Mouse (Mus musculus): ENCODE measurements around the gene Hira. TPM values are rescaled to one million over a fixed set of nuclear protein-coding genes. Genes with fewer than 3 reads are reported as not detected.
"Not testable (repeated sequence)": the region's sequence is repeated elsewhere in the genome, so short reads cannot be mapped to it uniquely, and the experiment has no call there.

The Hira gene
- total and polyA plus RNA-seq, 2 experiments from 2014 or later: 6.7 to 19.0 TPM

DNA sequence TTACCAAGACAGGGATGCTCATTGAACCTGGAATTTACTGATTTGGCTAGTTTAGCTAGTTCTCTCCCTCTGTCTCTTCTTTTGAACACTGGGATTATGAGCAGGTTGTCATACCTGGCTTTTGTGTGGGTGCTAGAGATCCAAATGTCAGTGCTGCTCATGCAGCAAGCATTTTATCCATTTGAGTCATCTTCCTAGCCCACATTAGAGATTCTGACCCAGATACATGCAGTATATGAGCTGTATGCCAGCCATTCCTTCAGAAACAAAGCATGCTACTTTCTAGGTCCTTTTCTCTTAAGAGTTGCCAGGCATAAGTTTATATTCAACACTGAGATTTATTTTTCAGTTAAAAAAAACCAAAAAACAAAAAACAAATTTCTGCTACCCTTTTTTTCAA, 76.0 kb downstream of the Hira start:
- Histone ChIP-seq H3K9ac (replicated peaks; ENCODE audit: low read depth, low read length) (no peak overlapping the region), H3K4me2 (ENCODE audit: low read depth, low read length) (no peak overlapping the region), H3K27me3 (ENCODE audit: control insufficient read depth, insufficient read depth, low read length) (no peaks in the 10 kb centered on the region), H3K36me3 (replicated peaks; ENCODE audit: control insufficient read depth, insufficient read depth, low read length) (peaks cover 92% of the 10 kb centered on the region), H3K27ac (ENCODE audit: low read depth) (no peak overlapping the region), H3K9me3 (replicated peaks; ENCODE audit: control insufficient read depth, low read length) (no peaks in the 10 kb centered on the region), H3K4me1 (ENCODE audit: control insufficient read depth, insufficient read depth) (no peaks in the 10 kb centered on the region), H3K4me3 (ENCODE audit: low read depth, low read length) (no peak overlapping the region)
- DNase-seq (ENCODE audit: low spot score) (no peak), ATAC-seq (ENCODE audit: insufficient read depth, low read depth) (no peak)
- TF ChIP-seq EP300 (IDR thresholded peaks at IDR 0.05; ENCODE audit: low read depth) (no peak), CTCF (IDR thresholded peaks at IDR 0.05; ENCODE audit: low read depth) (no peak)

DNA sequence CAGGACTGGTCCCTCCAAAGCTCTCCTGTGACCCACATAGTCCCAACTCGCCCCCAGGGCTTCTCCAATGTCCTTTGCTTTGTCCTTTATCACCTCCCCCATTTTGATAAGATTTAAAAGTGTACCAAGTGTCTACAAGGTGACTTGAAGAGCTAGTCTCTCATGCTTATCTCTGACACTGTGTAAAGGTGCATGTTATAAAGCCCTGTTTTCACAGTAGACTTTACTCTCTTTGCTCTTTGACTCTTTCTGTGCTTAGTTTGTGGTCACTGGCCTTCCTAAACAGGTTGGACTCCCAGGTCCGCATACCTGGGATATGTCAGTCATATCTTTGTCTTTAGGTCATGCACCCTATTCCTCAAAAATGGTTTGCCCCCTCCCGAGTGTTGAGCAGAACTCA, 78.2 kb downstream of the Hira start:
- 66% methylated on average over 3 of the region's 3 CpGs for WGBS
- peaks cover 75% of the 10 kb centered on the region for H3K36me3 ChIP-seq (replicated peaks; ENCODE audit: control insufficient read depth, insufficient read depth, low read length)

DNA sequence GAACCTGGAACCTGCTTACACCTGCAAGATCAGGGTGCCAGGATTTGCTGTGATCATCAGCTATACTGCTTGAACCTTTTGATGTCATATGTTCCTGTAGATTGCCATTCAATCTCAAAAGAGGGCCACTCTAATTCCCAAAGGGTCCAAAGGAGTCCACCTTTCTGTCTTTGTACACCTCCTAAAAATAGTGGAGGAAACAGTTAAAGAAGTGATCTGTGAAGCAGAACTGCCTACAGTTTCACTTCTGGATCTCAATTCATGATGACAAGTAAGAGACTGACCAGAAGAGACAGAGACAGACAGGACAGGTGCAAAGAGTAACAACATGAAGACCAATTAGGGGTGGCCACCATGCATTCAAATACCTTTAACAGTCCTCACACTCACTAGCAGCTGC, 86.6 kb downstream of the Hira start:
- H3K4me3 ChIP-seq (ENCODE audit: low read depth, low read length): no peak overlapping the region
- H3K27me3 ChIP-seq (ENCODE audit: control insufficient read depth, insufficient read depth, low read length): no peaks in the 10 kb centered on the region
- H3K9ac ChIP-seq (replicated peaks; ENCODE audit: low read depth, low read length): no peak overlapping the region
- H3K27ac ChIP-seq (ENCODE audit: low read depth): no peak overlapping the region
- 0 out of 2 replicates have a peak, but pooled peaks cover 5% of the 10 kb centered on the region for H3K9me3 ChIP-seq (replicated peaks; ENCODE audit: control insufficient read depth, low read length)
- DNase-seq (ENCODE audit: low spot score) (no peak), ATAC-seq (ENCODE audit: insufficient read depth, low read depth) (no peak)
- no peak overlapping the region for H3K4me2 ChIP-seq (ENCODE audit: low read depth, low read length)
- TF ChIP-seq EP300 (IDR thresholded peaks at IDR 0.05; ENCODE audit: low read depth) (no peak), CTCF (IDR thresholded peaks at IDR 0.05; ENCODE audit: low read depth) (no peak)
- H3K4me1 ChIP-seq (ENCODE audit: control insufficient read depth, insufficient read depth): no peaks in the 10 kb centered on the region
- H3K36me3 ChIP-seq (replicated peaks; ENCODE audit: control insufficient read depth, insufficient read depth, low read length): peaks cover 59% of the 10 kb centered on the region

More for the DNA sequence above, 78.2 kb downstream of the Hira start:
- no peak overlapping the region for H3K27ac ChIP-seq (ENCODE audit: low read depth)
- H3K9me3 ChIP-seq (replicated peaks; ENCODE audit: control insufficient read depth, low read length): no peaks in the 10 kb centered on the region
- no peak for ATAC-seq (ENCODE audit: insufficient read depth, low read depth)
- no peak overlapping the region for H3K9ac ChIP-seq (replicated peaks; ENCODE audit: low read depth, low read length)
- H3K4me2 ChIP-seq (ENCODE audit: low read depth, low read length): no peak overlapping the region
- DNase-seq (ENCODE audit: low spot score): no peak
- no peak overlapping the region for H3K4me3 ChIP-seq (ENCODE audit: low read depth, low read length)
- no peak for TF ChIP-seq CTCF (IDR thresholded peaks at IDR 0.05; ENCODE audit: low read depth)
- TF ChIP-seq EP300 (IDR thresholded peaks at IDR 0.05; ENCODE audit: low read depth): no peak
- H3K27me3 ChIP-seq (ENCODE audit: control insufficient read depth, insufficient read depth, low read length): no peaks in the 10 kb centered on the region
- H3K4me1 ChIP-seq (ENCODE audit: control insufficient read depth, insufficient read depth): no peaks in the 10 kb centered on the region

DNA sequence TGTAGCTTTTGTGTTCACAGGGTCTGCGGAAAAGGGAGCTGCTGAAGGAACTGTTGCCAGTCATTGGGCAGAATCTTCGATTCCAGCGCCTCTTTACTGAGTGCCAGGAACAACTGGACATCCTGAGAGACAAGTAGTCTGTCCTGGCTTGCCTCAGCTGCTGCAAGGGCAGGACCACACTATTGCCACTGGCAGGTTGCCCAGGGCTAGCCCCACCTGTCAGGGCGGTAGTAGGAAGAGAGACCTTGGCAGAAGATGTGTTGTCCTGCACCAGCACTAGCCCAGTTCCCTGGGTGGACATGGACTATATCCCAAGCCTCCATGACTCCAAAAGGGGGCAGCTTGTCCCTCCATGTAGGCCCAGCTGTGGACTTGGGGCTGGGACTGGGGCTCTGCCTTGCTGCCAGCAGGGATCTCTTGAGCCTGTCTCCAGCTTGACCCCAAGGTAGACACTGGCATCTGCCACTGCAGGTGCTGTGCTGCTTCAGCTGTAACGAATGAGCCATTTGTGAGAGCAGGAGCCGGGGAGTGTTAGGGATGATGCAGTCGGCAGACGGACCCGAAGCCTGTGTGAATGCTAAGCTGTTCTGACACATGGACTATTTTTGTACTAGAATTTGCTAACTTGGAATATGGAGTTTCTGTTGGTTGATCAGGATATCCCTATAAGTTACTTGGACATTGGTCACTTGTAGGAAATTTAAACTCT, 92.7 kb downstream of the Hira start:
- Histone ChIP-seq H3K4me3 (ENCODE audit: low read depth, low read length) (no peak overlapping the region), H3K27ac (ENCODE audit: low read depth) (no peak overlapping the region), H3K4me2 (ENCODE audit: low read depth, low read length) (no peak overlapping the region), H3K9me3 (replicated peaks; ENCODE audit: control insufficient read depth, low read length) (no peaks in the 10 kb centered on the region), H3K4me1 (ENCODE audit: control insufficient read depth, insufficient read depth) (0 out of 2 replicates have a peak, but pooled peaks cover 13% of the 10 kb centered on the region), H3K9ac (replicated peaks; ENCODE audit: low read depth, low read length) (no peak overlapping the region), H3K36me3 (replicated peaks; ENCODE audit: control insufficient read depth, insufficient read depth, low read length) (peaks cover 32% of the 10 kb centered on the region), H3K27me3 (ENCODE audit: control insufficient read depth, insufficient read depth, low read length) (no peaks in the 10 kb centered on the region)
- TF ChIP-seq CTCF (IDR thresholded peaks at IDR 0.05; ENCODE audit: low read depth): no peak
- no peak for TF ChIP-seq EP300 (IDR thresholded peaks at IDR 0.05; ENCODE audit: low read depth)
- WGBS: 63% methylated on average over 9 of the region's 9 CpGs
- DNase-seq (ENCODE audit: low spot score) (no peak), ATAC-seq (ENCODE audit: insufficient read depth, low read depth) (no peak)

DNA sequence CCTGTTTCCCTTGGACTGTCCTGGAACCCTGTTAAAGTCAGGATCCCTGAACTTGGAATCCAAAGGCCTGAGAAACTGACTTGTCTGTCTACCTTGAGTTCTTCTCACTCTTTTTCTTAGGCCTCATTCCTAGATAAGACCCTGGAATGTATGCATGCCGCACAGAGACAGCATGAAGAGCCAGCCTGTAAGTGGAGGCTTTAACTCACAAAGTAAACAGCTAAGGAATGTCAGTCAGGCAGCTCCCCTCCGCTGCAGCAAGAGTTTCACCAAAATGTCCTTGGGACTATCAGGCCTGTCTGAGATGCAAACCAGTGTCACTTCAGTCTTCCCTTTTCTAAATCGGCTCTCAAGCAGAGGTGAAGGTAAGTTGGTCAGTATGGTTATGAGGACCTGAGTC, 94.0 kb downstream of the Hira start:
- H3K4me2 ChIP-seq (ENCODE audit: low read depth, low read length): no peak overlapping the region
- 0 out of 2 replicates have a peak, but pooled peaks cover 13% of the 10 kb centered on the region for H3K4me1 ChIP-seq (ENCODE audit: control insufficient read depth, insufficient read depth)
- no peaks in the 10 kb centered on the region for H3K27me3 ChIP-seq (ENCODE audit: control insufficient read depth, insufficient read depth, low read length)
- TF ChIP-seq CTCF (IDR thresholded peaks at IDR 0.05; ENCODE audit: low read depth): no peak
- no peak for TF ChIP-seq EP300 (IDR thresholded peaks at IDR 0.05; ENCODE audit: low read depth)
- H3K27ac ChIP-seq (ENCODE audit: low read depth): peak overlapping the region; percentile 31; the same call in 1 of the 2 replicates
- H3K36me3 ChIP-seq (replicated peaks; ENCODE audit: control insufficient read depth, insufficient read depth, low read length): peaks cover 22% of the 10 kb centered on the region
- WGBS: 20% methylated on average over 3 of the region's 3 CpGs
- no peak overlapping the region for H3K4me3 ChIP-seq (ENCODE audit: low read depth, low read length)
- H3K9ac ChIP-seq (replicated peaks; ENCODE audit: low read depth, low read length): no peak overlapping the region
- no peaks in the 10 kb centered on the region for H3K9me3 ChIP-seq (replicated peaks; ENCODE audit: control insufficient read depth, low read length)
- no peak for ATAC-seq (ENCODE audit: insufficient read depth, low read depth)
- peak; percentile 12 for DNase-seq (ENCODE audit: low spot score)

DNA sequence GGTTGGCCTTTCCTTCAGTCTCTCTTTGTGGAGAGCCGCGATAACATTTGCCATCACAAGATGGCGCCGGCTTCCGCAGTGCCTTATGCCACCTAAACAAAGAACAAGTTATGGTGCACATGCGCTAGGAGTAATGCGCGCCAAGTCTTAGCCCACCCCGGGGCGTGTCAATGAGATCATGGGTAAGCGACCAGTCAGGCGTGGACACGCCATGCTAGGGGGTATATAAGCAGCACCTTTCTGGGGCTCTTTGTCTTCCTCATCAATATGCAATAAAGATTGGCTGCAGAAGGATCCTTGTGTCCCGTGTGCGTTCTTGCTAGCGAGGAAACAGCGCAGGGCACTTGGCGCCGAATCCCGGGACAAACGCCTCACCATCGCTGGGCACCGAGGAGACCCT, 98.8 kb downstream of the Hira start:
- not testable (repeated sequence) for H3K9ac ChIP-seq (replicated peaks; ENCODE audit: low read depth, low read length); DNase-seq (ENCODE audit: low spot score); H3K4me2 ChIP-seq (ENCODE audit: low read depth, low read length); H3K27ac ChIP-seq (ENCODE audit: low read depth); ATAC-seq (ENCODE audit: insufficient read depth, low read depth); H3K4me3 ChIP-seq (ENCODE audit: low read depth, low read length); H3K4me1 ChIP-seq (ENCODE audit: control insufficient read depth, insufficient read depth); H3K27me3 ChIP-seq (ENCODE audit: control insufficient read depth, insufficient read depth, low read length); H3K9me3 ChIP-seq (replicated peaks; ENCODE audit: control insufficient read depth, low read length); H3K36me3 ChIP-seq (replicated peaks; ENCODE audit: control insufficient read depth, insufficient read depth, low read length)
- 85% methylated on average over 23 of the region's 23 CpGs for WGBS

Measured in heart, postnatal 0 days (tissue).